Mouse (Mus musculus) gastrocnemius, postnatal 36 days (tissue): ENCODE results near the gene Cdr2. TPM values are rescaled to one million over a fixed set of nuclear protein-coding genes. Genes with fewer than 3 reads are reported as not detected.
"Not testable (repeated sequence)": the region's sequence is repeated elsewhere in the genome, so short reads cannot be mapped to it uniquely, and the experiment has no call there.

Experiments used
- DNase-seq, 2 experiments: peaks; one replicate each; pipeline ENCODE4 v3.0.0; 2022
- intact Hi-C: fragments of 180-260 bp; cut with DNase I; formaldehyde crosslinking; loops from one replicate; pipeline ENCODE4 v1.15.1; 2025
- total RNA-seq, 2 experiments: library from RNA; stranded (reverse); gene quantifications; 2 replicates each; pipeline ENCODE4 v1.2.3; 2021

Gene Cdr2
- total RNA-seq, 2 experiments from 2014 or later = 2.8 to 3.0 TPM

DNA sequence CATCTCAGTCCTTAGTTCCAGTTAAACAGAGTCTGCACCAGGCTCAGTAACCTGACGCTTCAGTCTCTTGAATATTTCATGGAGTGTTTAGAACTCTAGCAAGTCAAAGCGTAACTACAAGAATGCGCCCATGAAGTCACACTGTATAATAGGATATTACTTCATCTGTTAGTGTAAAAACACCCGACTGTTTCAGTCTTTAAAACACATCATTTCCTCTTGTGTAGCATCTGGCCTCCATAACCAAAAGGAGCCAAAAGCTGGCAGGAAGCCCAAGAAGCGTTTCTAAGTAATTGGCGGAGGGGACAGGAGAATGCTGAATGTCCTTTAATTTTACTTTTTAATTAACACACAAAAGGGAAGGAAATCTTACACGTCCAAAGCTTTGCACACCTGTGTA lies 5.0 kb downstream of the Cdr2 start:
- intact Hi-C loops = no loop called here
- DNase-seq = no peak

DNA sequence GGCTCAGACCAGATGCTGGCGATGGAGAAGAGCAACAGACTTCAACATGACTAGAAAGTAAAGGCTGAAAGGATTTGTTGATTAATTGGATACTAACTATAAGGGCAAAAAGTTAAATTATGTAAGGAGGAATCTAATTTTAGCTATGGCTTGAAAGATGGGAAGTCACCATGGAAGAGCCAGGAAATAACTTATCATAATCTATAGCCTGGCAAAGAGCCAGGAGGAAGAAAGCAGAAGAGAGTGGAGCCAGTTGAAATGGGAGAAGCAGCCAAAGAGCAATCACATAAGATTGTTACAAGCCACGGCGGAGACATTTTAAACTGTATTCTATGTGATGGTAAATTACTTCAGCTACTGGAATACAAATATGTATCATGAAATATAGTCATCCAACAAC lies 8.1 kb downstream of the Cdr2 start:
- no peak for DNase-seq
- intact Hi-C loops = no loop called here

DNA sequence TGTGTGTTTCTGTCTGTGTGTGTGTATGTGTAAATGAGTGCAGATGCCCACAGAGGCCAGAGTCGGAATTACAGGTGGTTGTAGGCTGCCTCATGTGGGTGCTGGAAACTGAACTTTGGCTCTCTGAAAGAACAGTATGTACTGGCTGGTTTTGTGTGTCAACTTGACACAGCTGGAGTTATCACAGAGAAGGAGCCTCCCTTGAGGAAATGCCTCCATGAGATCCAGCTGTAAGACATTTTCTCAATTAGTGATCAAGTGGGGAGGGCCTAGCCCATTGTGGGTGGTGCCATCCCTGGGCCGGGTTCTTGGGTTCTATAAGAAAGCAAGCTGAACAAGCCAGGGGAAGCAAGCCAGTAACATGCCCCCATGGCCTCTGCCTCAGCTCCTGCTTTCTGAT lies 9.6 kb downstream of the Cdr2 start:
- DNase-seq, intact Hi-C loops: not testable (repeated sequence)

DNA sequence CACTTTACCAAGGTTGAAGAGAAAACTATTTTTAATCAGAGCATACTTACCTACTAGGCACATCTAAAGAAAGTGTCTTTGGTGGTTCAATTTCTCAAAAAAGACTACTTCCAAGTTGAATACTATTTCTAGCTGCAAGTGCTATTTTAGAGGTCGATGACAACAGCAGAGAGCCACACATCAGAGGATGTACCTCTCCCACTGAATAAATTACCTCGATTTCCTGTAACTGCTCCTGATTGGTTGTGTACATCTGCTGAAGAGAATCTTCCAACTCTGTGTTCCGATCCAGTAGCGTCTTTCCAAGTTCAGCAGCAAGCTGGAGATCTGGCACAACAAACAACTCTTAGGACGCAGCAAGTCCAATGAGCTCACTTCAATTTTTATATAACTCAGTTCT lies 12.0 kb downstream of the Cdr2 start:
- intact Hi-C loops = no loop called here

DNA sequence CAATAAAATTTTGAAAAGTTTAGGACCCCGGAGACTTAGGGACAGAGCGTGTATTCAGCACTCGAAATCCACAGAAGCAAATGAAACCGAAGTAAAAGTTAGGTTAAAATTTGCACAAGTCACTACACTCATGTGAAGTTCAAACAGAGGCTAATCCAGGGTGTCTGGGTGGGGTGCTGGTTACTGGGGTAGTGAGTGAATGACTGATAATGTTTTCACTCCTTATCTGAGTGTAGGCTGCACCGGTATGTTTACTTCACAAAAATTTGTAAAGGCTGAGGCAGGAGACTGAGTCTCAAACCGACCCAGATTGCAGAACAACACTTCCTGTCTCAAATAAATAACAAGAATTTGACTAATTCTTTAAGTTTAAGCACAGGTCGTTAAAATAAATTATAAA lies 12.9 kb downstream of the Cdr2 start:
- DNase-seq = no peak
- intact Hi-C loops = no loop called here

More for the DNA sequence above, 12.0 kb downstream of the Cdr2 start:
- no peak for DNase-seq

DNA sequence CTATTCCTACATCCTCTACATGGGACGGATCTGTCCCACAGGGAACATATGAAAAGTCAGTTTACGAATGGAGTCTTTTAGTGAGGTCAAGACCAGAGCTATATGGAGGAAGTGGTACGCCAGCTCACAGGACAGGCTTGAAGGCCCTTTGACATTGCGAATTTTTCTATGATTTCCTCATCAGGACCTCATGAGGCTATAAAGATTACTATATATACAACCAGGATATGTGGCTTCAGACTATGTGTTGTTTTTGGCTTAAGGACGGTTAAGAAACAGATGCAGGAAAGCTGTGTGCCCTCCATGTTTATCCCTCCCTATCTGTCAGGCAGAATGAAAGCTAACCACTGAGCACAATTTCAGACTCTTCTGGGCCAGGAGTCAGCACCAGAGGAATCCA lies 19.0 kb downstream of the Cdr2 start:
- intact Hi-C loops = no loop called here
- no peak for DNase-seq

DNA sequence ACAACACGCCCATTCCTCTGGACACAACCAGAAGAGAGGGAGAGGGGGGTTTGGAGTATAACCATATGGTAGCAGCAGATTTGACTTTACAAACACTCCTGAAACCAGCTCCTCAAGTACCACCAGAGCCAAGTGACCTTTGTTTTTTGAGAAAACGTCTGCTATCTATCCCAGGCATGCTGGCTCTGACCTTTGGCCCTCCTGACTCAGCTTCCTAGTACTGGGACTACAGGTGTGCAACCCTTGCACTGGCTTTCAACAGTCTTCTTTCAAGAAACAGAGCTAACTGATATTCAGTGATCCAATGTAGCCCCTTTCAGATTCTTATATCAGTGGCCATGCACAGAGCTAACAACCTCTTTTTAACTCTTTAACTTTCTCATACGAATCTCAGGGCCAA lies 20.2 kb downstream of the Cdr2 start:
- intact Hi-C loops = no loop called here
- DNase-seq = no peak

DNA sequence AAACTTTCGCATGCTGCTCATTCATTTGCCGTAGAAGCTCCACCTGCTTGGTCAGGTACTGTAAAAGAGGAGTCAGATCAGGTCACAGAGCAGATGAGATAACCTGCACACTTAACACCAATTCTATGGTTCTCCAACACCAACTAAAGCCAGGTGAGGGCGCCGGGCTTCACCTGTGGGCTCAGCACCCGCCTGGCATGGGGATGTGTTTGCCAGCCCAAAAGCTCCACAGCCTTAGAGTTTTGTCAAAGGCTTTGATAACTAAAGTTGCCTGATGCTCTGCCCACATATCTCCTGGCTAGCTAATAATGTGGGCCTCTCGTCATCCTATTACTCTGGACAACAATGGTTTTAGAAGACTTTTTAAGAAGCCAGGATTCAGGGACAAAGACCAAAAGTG lies 21.5 kb downstream of the Cdr2 start:
- intact Hi-C loops = no loop called here

DNA sequence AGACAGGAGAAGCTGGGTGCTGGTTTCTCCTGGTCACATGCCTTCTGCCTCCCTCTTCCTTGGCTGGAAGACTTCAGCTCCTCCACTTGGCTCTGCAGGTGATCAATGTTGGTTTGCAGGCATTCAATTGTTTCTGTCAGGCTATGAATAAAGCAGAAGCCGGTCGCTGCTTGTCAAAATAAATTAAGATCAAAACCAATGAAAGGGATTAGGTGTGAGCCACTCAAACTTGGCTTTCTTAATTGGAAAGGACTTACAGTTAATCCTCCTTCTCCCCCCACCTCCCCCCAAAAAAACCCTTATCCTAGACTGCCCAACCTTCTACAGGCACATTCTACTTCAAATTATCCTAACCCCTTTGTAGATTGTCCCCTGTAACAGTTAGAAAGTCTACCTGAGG lies 22.0 kb downstream of the Cdr2 start:
- DNase-seq = no peak
- intact Hi-C loops = no loop called here

More for the DNA sequence above, 21.5 kb downstream of the Cdr2 start:
- no peak for DNase-seq

DNA sequence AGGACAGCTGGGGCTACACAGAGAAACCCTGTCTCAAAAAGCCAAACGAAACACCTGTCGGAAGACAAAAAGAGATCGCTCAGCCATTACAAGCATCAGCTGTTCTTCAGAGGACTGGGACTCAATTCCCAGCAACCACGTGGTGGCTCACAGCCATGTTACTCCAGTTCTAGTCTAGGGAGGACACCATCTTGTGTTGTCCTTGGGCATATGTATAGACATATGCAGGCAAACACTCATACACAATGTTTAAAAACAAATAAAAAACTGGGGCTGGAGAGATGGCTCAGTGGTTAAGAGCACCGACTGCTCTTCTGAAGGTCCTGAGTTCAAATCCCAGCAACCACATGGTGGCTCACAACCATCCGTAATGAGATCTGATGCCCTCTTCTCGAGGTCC lies 28.5 kb downstream of the Cdr2 start:
- intact Hi-C loops, DNase-seq: not testable (repeated sequence)

DNA sequence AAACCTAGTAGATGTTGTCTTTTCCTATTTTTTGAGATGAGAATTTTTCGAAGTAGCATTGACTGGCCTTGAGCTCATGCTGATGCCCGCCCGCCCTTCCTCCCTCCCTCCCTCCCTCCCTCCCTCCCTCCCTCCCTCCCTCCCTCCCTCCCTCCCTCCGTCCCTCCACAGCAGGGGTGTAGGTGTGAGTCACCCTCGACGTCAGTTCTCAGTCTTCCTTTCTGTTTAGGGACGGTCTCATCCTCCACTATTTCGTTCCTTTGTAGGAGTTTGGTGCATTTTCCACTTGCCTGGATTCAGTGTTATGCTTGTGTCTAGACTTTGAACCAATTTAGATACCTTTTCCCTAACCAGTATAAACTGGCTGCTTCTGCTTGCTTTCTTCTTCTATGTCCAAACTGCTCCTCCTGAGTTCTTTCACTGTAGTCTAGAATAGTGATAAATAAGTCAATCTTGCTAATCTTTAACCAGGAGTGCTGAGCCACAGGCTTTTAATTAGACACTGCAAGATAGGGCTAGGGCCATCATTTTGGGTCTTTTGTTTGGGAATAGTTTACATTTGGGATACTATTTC lies 38.1 kb downstream of the Cdr2 start:
- no peak for DNase-seq
- intact Hi-C loops = no loop called here

DNA sequence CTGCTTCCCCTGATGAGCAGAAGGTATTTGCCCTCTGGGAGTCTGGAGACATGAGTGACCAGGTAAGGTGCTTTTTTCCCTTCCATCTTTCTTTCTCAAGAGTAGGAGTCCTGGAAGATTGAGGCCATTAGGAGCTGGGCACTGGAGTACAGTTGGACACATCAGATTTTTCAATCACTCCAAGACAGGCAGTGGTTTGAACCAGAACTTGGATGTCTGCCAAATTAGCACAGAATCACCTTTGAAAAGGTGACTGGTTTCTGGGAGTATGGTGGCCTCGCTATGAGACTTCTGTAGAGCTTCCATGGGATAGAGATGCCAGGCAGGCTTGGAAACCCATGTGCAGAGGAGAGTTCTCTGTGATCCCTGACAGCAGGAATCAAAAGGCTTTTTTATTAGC lies 39.6 kb downstream of the Cdr2 start:
- intact Hi-C loops = no loop called here
- no peak for DNase-seq

DNA sequence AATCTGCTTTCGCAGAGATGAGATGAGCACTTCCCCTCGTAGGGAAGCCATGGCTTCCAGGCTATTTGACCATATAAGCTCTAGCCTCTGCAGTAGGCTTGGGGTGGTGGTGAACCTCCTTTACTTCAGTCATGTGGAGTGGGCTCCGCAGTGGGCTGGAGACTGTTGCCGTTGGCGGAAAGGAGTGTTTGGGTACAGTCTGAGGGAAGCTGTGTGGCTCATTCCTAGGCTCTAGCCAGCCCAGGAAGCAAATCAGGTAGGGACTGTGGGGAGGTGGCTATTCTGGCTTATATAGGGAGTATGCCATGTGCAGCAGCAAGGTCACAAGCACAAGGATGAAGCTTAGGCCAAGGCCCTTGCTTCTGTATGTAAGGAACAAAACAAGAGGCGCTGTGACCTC lies 40.9 kb downstream of the Cdr2 start:
- intact Hi-C loops = no loop called here
- no peak for DNase-seq

DNA sequence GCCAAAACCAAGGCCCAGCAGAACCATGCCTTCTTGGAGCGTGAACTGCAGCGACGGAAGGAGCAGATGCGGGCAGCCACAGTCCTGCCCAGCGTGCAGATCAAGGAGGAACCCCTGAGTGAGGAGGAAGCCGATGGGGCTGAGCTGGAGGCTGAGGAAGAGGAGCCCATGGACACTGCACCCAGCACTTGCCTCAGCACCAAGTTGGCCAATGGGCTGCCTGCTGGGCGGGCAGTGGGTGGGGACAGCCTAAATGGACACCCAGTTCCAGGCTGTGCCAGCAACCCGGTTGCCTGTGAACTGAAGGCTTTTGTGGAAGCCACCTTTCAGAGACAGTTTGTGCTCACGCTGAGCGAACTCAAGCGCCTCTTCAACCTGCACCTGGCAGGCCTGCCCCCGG lies 41.8 kb downstream of the Cdr2 start:
- no peak for DNase-seq
- intact Hi-C loops = no loop called here

DNA sequence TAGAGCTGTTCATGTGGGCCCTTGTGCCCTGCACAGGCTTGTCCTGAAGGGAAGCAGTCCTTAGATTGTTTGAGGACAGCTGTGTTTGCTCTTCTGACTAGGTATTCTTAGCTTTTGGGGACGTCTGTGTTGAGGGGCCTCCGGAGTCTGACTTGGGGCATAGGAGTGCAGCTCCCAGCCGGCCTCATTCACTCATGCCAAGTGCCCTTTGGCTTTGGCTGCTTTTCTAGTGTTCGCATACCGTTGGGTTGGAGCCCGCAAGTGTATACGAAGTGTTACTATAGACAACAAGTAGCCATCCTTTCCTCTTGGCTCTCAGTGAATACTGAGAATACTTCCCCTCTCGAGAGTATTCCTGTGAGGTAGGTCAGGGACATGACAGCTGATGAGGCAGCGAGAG lies 43.9 kb downstream of the Cdr2 start:
- no peak for DNase-seq
- intact Hi-C loops = loop anchor here (5.0 kb wide), 1 partner anchor 124 kb away; no protein-coding TSS in a partner anchor

DNA sequence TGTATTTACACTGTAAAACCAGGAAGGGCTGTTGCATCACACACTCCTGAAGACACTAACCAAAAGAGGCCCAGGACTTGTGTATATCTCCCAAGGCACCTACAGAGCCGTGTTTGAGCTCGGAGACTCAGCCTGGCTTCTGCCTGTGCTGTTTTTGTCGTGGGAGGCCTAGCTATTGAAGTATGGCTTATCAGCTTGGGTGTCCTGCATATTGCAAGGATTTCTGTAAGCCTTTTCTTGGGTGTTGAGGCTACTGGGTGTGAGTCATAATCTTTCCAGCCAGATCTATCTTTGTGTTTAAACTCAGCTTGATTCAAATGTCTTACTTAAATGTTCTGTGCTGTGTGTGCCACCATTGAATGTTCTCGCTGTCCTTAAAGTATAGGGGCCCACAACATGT lies 45.6 kb downstream of the Cdr2 start:
- DNase-seq = no peak
- intact Hi-C loops = loop anchor here (2.0 to 5.0 kb wide), 2 partner anchors 126 to 182 kb away; no protein-coding TSS in a partner anchor

DNA sequence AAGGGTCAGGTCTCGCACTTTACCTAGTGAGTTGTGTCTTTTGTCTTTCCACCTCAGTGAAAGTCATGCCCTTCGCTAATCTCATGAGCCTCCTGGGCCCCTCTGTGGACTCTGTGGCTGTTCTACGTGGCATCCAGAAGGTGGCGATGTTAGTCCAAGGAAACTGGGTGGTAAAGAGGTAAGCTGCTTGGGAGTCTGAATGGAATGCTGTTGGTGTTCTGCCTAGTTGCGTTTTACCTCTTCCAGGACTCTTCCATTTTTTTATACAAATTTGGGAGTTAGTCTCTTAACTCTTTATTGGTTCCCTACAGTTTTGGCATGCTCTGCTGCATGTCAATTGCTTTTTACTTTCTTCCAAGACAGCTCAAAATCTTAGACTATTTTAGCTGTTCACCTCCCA lies 47.4 kb downstream of the Cdr2 start:
- intact Hi-C loops = loop anchor here (5.0 kb wide), 1 partner anchor 128 kb away; no protein-coding TSS in a partner anchor
- no peak for DNase-seq

DNA sequence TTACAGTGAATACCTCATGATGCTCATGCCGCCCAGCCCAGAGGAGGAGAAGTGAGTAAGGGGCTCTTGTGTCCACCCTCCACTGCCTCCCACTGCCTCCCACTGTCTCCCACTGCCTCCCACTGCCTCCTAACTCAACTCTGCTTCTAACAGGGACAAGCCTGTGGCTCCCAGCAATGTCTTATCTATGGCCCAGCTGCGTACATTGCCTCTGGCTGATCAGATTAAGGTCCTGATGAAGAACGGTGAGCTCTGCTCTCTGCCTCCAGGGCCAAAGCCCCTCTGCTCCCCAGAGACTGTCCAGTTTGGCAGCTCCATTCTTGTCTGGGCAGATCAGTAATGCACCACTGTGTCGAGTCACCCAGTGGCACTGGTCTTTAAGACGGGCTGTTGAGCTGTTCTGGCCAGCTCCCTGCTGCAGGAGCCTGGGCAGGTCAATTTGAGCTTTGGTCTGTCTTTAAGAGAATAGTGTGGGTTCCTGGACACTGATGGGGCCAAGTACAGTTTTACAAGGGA lies 48.4 kb downstream of the Cdr2 start:
- intact Hi-C loops = no loop called here
- no peak for DNase-seq

DNA sequence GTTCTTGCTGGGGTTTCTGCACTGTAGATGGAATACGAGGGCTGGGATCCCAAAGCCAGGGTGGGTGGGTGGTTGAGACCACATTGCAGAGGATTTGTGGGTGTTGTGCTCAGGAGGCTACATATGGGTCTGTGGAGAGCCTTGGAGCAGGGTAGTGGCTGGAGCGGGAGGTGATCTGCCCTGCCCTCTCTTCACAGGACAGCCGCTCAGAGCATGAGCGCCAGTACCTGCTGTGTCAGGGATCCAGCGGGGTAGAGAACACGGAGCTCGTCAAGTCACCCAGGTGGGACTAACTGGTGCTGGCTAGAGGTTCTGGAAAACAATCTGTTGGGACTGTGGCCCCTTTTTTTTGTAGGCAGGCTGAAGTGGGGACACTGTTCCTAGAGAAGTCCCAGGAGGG lies 49.0 kb downstream of the Cdr2 start:
- intact Hi-C loops = no loop called here
- DNase-seq = no peak

DNA sequence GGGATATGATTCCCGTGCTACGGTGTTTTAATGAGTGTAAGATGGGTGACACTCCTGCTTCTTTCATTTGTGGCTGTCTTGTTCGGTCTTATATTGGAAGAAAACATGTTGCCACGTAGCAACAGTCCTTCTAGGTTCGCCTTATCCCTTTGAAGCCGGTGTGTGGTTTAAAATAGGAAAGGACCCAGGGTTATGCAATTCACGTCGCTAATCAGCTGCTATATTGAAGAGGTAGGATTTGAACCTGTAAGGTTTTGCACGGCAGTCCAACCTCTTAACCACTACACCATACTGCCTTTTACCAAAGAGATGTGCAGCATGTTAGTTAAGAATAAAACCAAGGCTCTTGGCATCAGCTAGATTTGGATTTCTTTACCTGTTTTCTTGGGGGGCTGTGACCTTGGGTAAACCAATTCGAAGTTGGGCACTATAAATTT lies 63.6 kb downstream of the Cdr2 start:
- intact Hi-C loops = loop anchor here (5.0 kb wide), 1 partner anchor 241 kb away; the partner anchor contains the start of gene Mosmo
- DNase-seq = no peak

DNA sequence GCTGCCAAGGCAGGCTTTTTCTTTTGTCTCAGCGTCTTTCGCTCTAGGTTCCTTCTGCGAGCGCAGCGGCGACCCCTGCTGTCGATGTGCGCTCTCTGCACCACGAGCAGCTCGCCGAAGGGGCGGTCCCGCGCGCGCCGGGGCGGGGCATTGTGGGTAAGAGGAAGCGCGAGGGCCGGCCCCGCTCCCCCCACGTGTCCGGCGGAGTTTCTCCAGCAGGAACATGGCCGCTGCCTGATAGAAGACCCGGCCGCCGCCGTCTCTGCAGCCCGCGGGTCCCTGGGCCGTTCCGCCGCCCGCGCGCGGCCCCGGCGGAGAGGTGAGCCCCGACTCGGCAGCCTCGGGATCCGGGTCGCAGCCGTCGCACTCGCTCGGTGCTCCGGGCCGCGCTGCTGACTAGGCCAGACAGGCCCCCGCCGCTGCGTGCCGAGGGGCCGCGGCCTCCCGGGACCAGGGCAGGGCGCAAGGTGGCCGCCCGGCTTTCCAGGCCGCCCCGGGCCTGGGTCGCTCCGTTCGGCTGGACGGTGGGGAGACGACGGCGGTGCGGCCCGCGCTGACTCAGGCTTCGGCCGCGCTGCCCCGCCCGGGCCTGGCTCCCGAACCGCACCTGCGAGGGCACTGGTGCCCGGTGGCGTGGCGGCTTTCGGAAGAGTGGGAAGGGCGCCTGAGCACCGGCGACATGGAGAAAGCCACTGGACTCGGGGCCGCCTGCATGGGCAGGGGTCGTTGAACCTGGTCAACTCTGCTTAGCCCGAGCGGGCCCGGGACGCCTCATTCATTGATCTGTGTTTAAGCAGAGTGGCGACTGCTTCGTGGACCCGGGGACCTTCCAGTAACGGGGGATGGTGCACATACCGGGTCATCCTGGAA lies 64.3 kb downstream of the Cdr2 start, which contains the start of gene Polr3e:
Gene Polr3e (plus strand): TSS at position 153 of the 870 bp plus-strand sequence.
- intact Hi-C loops = loop anchor here (1.0 to 5.0 kb wide), 2 partner anchors 83 to 241 kb away; partner anchors contain the start of gene Mosmo
- DNase-seq = peak; percentile 99 to 100

DNA sequence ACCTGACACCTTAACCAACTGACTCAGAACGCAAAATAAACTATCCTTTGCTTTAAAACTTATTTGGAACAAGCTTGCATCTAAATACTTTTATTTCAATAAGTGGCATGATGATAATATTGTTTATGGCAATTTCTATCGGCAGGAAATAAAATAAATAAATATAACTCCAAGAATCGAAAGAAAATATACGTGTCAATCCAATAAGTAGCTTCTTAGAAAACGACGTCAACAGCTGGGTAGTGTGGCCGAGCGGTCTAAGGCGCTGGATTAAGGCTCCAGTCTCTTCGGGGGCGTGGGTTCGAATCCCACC lies 64.9 kb downstream of the Cdr2 start:
- DNase-seq = no peak
- intact Hi-C loops = loop anchor here (1.0 to 5.0 kb wide), 2 partner anchors 82 to 240 kb away; partner anchors contain the start of gene Mosmo
